Mouse (Mus musculus): ENCODE measurements around the gene Cdh4.
A peak's percentile ranks its signal among the peaks of the same experiment; 100 is the strongest.

The Cdh4 gene

GRCm38 (mm10) chr2:179863266-179863665, 421.0 kb downstream of the Cdh4 start:
- peak; percentile 40 for DNase-seq (ENCODE audit: low read depth)

- DNase-seq (ENCODE audit: low read depth) = peak; percentile 24
Observed at GRCm38 (mm10) chr2:179865097-179865496, 422.9 kb downstream of the Cdh4 start.

GRCm38 (mm10) chr2:179867669-179868068, 425.4 kb downstream of the Cdh4 start:
- no peak for DNase-seq (ENCODE audit: low read depth)

- DNase-seq (ENCODE audit: low read depth) = peak; percentile 9
Observed at GRCm38 (mm10) chr2:179869871-179870270, 427.6 kb downstream of the Cdh4 start.

GRCm38 (mm10) chr2:179872724-179873123, 430.5 kb downstream of the Cdh4 start:
- DNase-seq (ENCODE audit: low read depth) = peak; percentile 55

- DNase-seq (ENCODE audit: low read depth) = no peak
Observed at GRCm38 (mm10) chr2:179873315-179873714, 431.1 kb downstream of the Cdh4 start.

- peak; percentile 80 for DNase-seq (ENCODE audit: low read depth)
Observed at GRCm38 (mm10) chr2:179875147-179875546, 432.9 kb downstream of the Cdh4 start.

GRCm38 (mm10) chr2:179877551-179878215, 435.5 kb downstream of the Cdh4 start:
- peak; percentile 65 for DNase-seq (ENCODE audit: low read depth)

- DNase-seq (ENCODE audit: low read depth) = no peak
Observed at GRCm38 (mm10) chr2:179884561-179884960, 442.3 kb downstream of the Cdh4 start.

- no peak for DNase-seq (ENCODE audit: low read depth)
Observed at GRCm38 (mm10) chr2:179891048-179891447, 448.8 kb downstream of the Cdh4 start.

- no peak for DNase-seq (ENCODE audit: low read depth)
Observed at GRCm38 (mm10) chr2:179896949-179897348, 454.7 kb downstream of the Cdh4 start.

GRCm38 (mm10) chr2:179912911-179913310, 470.7 kb downstream of the Cdh4 start:
- no peak for DNase-seq (ENCODE audit: low read depth)

GRCm38 (mm10) chr2:179913349-179913748, 471.1 kb downstream of the Cdh4 start:
- no peak for DNase-seq (ENCODE audit: low read depth)

- DNase-seq (ENCODE audit: low read depth) = no peak
Observed at GRCm38 (mm10) chr2:179914246-179914645, 472.0 kb downstream of the Cdh4 start.

GRCm38 (mm10) chr2:179916877-179917673, 474.8 kb downstream of the Cdh4 start:
- peak; percentile 84 for DNase-seq (ENCODE audit: low read depth)

- DNase-seq (ENCODE audit: low read depth) = peak; percentile 90
Observed at GRCm38 (mm10) chr2:179920042-179920441, 477.8 kb downstream of the Cdh4 start.

GRCm38 (mm10) chr2:179921021-179921653, 478.9 kb downstream of the Cdh4 start:
- no peak for DNase-seq (ENCODE audit: low read depth)

- no peak for DNase-seq (ENCODE audit: low read depth)
Observed at GRCm38 (mm10) chr2:179924038-179924437, 481.8 kb downstream of the Cdh4 start.

GRCm38 (mm10) chr2:179929166-179929565, 486.9 kb downstream of the Cdh4 start:
- DNase-seq (ENCODE audit: low read depth) = no peak

- no peak for DNase-seq (ENCODE audit: low read depth)
Observed at GRCm38 (mm10) chr2:179931741-179932140, 489.5 kb downstream of the Cdh4 start.

GRCm38 (mm10) chr2:179934165-179934564, 491.9 kb downstream of the Cdh4 start:
- no peak for DNase-seq (ENCODE audit: low read depth)

- DNase-seq (ENCODE audit: low read depth) = no peak
Observed at GRCm38 (mm10) chr2:179937091-179937490, 494.9 kb downstream of the Cdh4 start.

- no peak for DNase-seq (ENCODE audit: low read depth)
Observed at GRCm38 (mm10) chr2:179941696-179942095, 499.5 kb downstream of the Cdh4 start.
